Mouse (Mus musculus): Measurements from ENCODE around the gene Dnajc7. TPM values are rescaled to one million over a fixed set of nuclear protein-coding genes. Genes with fewer than 3 reads are reported as not detected.

Dnajc7 gene
- polyA plus RNA-seq, 1 experiment from 2014 or later, result 293 TPM

GRCm38 (mm10) chr11:100640159-100640906 is 20.4 kb upstream of the Dnajc7 start:
- 6% methylated on average over 52 of the region's 52 CpGs for WGBS
- Histone ChIP-seq H3K4me2 (ENCODE audit: low read length) (peak overlapping the region; percentile 65), H3K9ac (ENCODE audit: low read depth, low read length) (peak overlapping the region; percentile 70), H3K4me3 (ENCODE audit: low read length) (peak overlapping the region; percentile 44), H3K27me3 (replicated peaks; ENCODE audit: control insufficient read depth, insufficient read depth, low read length) (no peaks in the 10 kb centered on the region), H3K27ac (ENCODE audit: low read depth, low read length) (peak overlapping the region; percentile 32; the same call in 1 of the 2 replicates), H3K36me3 (ENCODE audit: control insufficient read depth, insufficient read depth, low read length) (no peaks in the 10 kb centered on the region), H3K4me1 (ENCODE audit: control insufficient read depth, insufficient read depth, low read depth, low read length) (peaks cover 8% of the 10 kb centered on the region), H3K9me3 (ENCODE audit: control insufficient read depth, low read length) (no peaks in the 10 kb centered on the region)
- peak; percentile 89 for ATAC-seq

DNA sequence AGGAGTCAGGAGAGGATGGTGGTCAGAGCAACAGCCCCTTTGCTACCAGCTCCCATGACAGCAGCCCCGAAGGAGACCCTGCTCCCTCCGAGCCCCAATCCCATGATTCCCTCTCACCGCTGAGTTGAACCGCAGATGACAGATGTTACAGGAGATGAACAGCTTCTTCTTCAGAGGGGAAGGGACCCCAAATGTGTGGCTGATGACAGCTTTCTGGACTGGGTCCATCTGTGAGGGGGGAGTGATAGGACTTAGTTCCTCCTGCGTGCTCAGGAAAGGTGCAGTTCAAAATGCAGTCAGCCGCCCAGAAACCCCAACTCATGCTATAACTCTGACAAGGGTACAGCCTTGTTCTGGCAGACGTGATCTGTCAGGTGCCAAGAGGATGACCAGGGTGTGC is 14.6 kb upstream of the Dnajc7 start:
- no peak overlapping the region for H3K4me3 ChIP-seq (ENCODE audit: low read length)
- no peaks in the 10 kb centered on the region for H3K9me3 ChIP-seq (ENCODE audit: control insufficient read depth, low read length)
- no peaks in the 10 kb centered on the region for H3K36me3 ChIP-seq (ENCODE audit: control insufficient read depth, insufficient read depth, low read length)
- 69% methylated on average over 7 of the region's 7 CpGs for WGBS
- H3K9ac ChIP-seq (ENCODE audit: low read depth, low read length), result no peak overlapping the region
- no peaks in the 10 kb centered on the region for H3K4me1 ChIP-seq (ENCODE audit: control insufficient read depth, insufficient read depth, low read depth, low read length)
- no peak for ATAC-seq
- no peak overlapping the region for H3K4me2 ChIP-seq (ENCODE audit: low read length)
- no peak overlapping the region for H3K27ac ChIP-seq (ENCODE audit: low read depth, low read length)
- no peaks in the 10 kb centered on the region for H3K27me3 ChIP-seq (replicated peaks; ENCODE audit: control insufficient read depth, insufficient read depth, low read length)

GRCm38 (mm10) chr11:100628862-100629352 is 8.9 kb upstream of the Dnajc7 start:
- Histone ChIP-seq H3K27ac (ENCODE audit: low read depth, low read length) (peak overlapping the region; percentile 39; the same call in 1 of the 2 replicates), H3K27me3 (replicated peaks; ENCODE audit: control insufficient read depth, insufficient read depth, low read length) (no peaks in the 10 kb centered on the region), H3K4me2 (ENCODE audit: low read length) (no peak overlapping the region), H3K4me1 (ENCODE audit: control insufficient read depth, insufficient read depth, low read depth, low read length) (peaks cover 9% of the 10 kb centered on the region), H3K9ac (ENCODE audit: low read depth, low read length) (peak overlapping the region; percentile 45), H3K36me3 (ENCODE audit: control insufficient read depth, insufficient read depth, low read length) (peaks cover 18% of the 10 kb centered on the region), H3K4me3 (ENCODE audit: low read length) (no peak overlapping the region), H3K9me3 (ENCODE audit: control insufficient read depth, low read length) (no peaks in the 10 kb centered on the region)
- ATAC-seq, result peak; percentile 70
- WGBS, result 30% methylated on average over 13 of the region's 13 CpGs

- Histone ChIP-seq H3K27me3 (replicated peaks; ENCODE audit: control insufficient read depth, insufficient read depth, low read length) (no peaks in the 10 kb centered on the region), H3K4me2 (ENCODE audit: low read length) (no peak overlapping the region), H3K4me3 (ENCODE audit: low read length) (no peak overlapping the region), H3K36me3 (ENCODE audit: control insufficient read depth, insufficient read depth, low read length) (peaks cover 18% of the 10 kb centered on the region), H3K27ac (ENCODE audit: low read depth, low read length) (peak overlapping the region; percentile 25; the same call in 1 of the 2 replicates), H3K4me1 (ENCODE audit: control insufficient read depth, insufficient read depth, low read depth, low read length) (peaks cover 13% of the 10 kb centered on the region), H3K9ac (ENCODE audit: low read depth, low read length) (no peak overlapping the region), H3K9me3 (ENCODE audit: control insufficient read depth, low read length) (no peaks in the 10 kb centered on the region)
- WGBS, result 81% methylated on average over 5 of the region's 5 CpGs
- ATAC-seq, result no peak
These were observed 8.1 kb upstream of the Dnajc7 start for GRCm38 (mm10) chr11:100628056-100628455.

GRCm38 (mm10) chr11:100626701-100627195 is 6.8 kb upstream of the Dnajc7 start:
- Histone ChIP-seq H3K27ac (ENCODE audit: low read depth, low read length) (no peak overlapping the region), H3K4me3 (ENCODE audit: low read length) (no peak overlapping the region), H3K27me3 (replicated peaks; ENCODE audit: control insufficient read depth, insufficient read depth, low read length) (no peaks in the 10 kb centered on the region), H3K9me3 (ENCODE audit: control insufficient read depth, low read length) (no peaks in the 10 kb centered on the region), H3K4me1 (ENCODE audit: control insufficient read depth, insufficient read depth, low read depth, low read length) (peaks cover 13% of the 10 kb centered on the region), H3K9ac (ENCODE audit: low read depth, low read length) (no peak overlapping the region), H3K4me2 (ENCODE audit: low read length) (no peak overlapping the region), H3K36me3 (ENCODE audit: control insufficient read depth, insufficient read depth, low read length) (peaks cover 18% of the 10 kb centered on the region)
- 26% methylated on average over 9 of the region's 9 CpGs for WGBS
- peak; percentile 53; the same call in 1 of the 2 replicates for ATAC-seq

GRCm38 (mm10) chr11:100625754-100626700 is 6.1 kb upstream of the Dnajc7 start:
- H3K4me3 ChIP-seq (ENCODE audit: low read length), result no peak overlapping the region
- peaks cover 18% of the 10 kb centered on the region for H3K36me3 ChIP-seq (ENCODE audit: control insufficient read depth, insufficient read depth, low read length)
- H3K9ac ChIP-seq (ENCODE audit: low read depth, low read length), result no peak overlapping the region
- H3K9me3 ChIP-seq (ENCODE audit: control insufficient read depth, low read length), result no peaks in the 10 kb centered on the region
- H3K27me3 ChIP-seq (replicated peaks; ENCODE audit: control insufficient read depth, insufficient read depth, low read length), result no peaks in the 10 kb centered on the region
- 95% methylated on average over 23 of the region's 23 CpGs for WGBS
- H3K27ac ChIP-seq (ENCODE audit: low read depth, low read length), result no peak overlapping the region
- peaks cover 13% of the 10 kb centered on the region for H3K4me1 ChIP-seq (ENCODE audit: control insufficient read depth, insufficient read depth, low read depth, low read length)
- H3K4me2 ChIP-seq (ENCODE audit: low read length), result no peak overlapping the region
- no peak for ATAC-seq

GRCm38 (mm10) chr11:100623867-100624266 is 3.9 kb upstream of the Dnajc7 start:
- 50% methylated on average over 5 of the region's 5 CpGs for WGBS
- Histone ChIP-seq H3K9me3 (ENCODE audit: control insufficient read depth, low read length) (no peaks in the 10 kb centered on the region), H3K4me3 (ENCODE audit: low read length) (no peak overlapping the region), H3K4me1 (ENCODE audit: control insufficient read depth, insufficient read depth, low read depth, low read length) (peaks cover 12% of the 10 kb centered on the region), H3K9ac (ENCODE audit: low read depth, low read length) (no peak overlapping the region), H3K27ac (ENCODE audit: low read depth, low read length) (no peak overlapping the region), H3K27me3 (replicated peaks; ENCODE audit: control insufficient read depth, insufficient read depth, low read length) (no peaks in the 10 kb centered on the region), H3K36me3 (ENCODE audit: control insufficient read depth, insufficient read depth, low read length) (peaks cover 18% of the 10 kb centered on the region), H3K4me2 (ENCODE audit: low read length) (peak overlapping the region; percentile 47)
- no peak for ATAC-seq

DNA sequence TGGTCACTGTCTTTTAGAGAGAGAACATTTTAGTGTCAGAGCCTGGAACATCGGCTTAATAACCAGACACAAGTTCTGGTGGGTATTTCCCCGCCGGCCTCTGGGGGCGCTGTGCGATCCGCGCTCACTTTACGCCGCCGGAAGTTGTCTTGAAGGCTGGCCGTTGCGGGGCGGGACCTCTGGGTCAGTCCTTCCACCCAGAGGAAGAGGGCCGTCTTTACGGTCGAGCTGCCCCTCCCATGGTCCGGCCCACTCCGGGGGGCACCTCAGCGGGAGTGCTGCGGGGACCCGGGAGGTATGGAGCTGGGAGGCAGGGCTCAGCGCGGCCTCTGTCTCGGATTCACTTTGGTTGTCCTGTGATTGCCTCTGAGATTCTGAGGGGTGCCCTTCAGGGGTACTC is 2.7 kb upstream of the Dnajc7 start:
- peak overlapping the region; percentile 47 for H3K4me2 ChIP-seq (ENCODE audit: low read length)
- WGBS, result under 1% methylated on average over 24 of the region's 24 CpGs
- H3K9ac ChIP-seq (ENCODE audit: low read depth, low read length), result peak overlapping the region; percentile 75
- peak; percentile 65 for ATAC-seq
- peak overlapping the region; percentile 53 for H3K4me3 ChIP-seq (ENCODE audit: low read length)
- peaks cover 17% of the 10 kb centered on the region for H3K4me1 ChIP-seq (ENCODE audit: control insufficient read depth, insufficient read depth, low read depth, low read length)
- H3K9me3 ChIP-seq (ENCODE audit: control insufficient read depth, low read length), result no peaks in the 10 kb centered on the region
- peaks cover 18% of the 10 kb centered on the region for H3K36me3 ChIP-seq (ENCODE audit: control insufficient read depth, insufficient read depth, low read length)
- no peaks in the 10 kb centered on the region for H3K27me3 ChIP-seq (replicated peaks; ENCODE audit: control insufficient read depth, insufficient read depth, low read length)
- H3K27ac ChIP-seq (ENCODE audit: low read depth, low read length), result peak overlapping the region; percentile 81

Measured in hindbrain, embryonic 16.5 days (tissue).